Mouse (Mus musculus) retina, embryonic 14.5 days (tissue): ENCODE measurements around the gene Cdh22.
A peak's percentile ranks its signal among the peaks of the same experiment; 100 is the strongest.

Experiments used
- DNase-seq: peaks from one replicate; pipeline ENCODE4 v3.0.0-alpha.2; 2015; ENCODE audit warnings: low spot score

Cdh22 gene

GRCm38 (mm10) chr2:165153006-165153405, 81.6 kb downstream of the Cdh22 start:
- no peak for DNase-seq

- peak; percentile 2 for DNase-seq
These were observed 84.9 kb downstream of the Cdh22 start for GRCm38 (mm10) chr2:165149741-165150140.

GRCm38 (mm10) chr2:165145821-165146220, 88.8 kb downstream of the Cdh22 start:
- peak; percentile 2 for DNase-seq

- no peak for DNase-seq
These were observed 91.2 kb downstream of the Cdh22 start for GRCm38 (mm10) chr2:165143487-165143886.

- DNase-seq: peak; percentile 80
These were observed 98.6 kb downstream of the Cdh22 start for GRCm38 (mm10) chr2:165136049-165136448.

GRCm38 (mm10) chr2:165133566-165133965, 101.1 kb downstream of the Cdh22 start:
- peak; percentile 69 for DNase-seq

- peak; percentile 86 for DNase-seq
These were observed 103.2 kb downstream of the Cdh22 start for GRCm38 (mm10) chr2:165131428-165131827.

GRCm38 (mm10) chr2:165129189-165129588, 105.5 kb downstream of the Cdh22 start:
- peak; percentile 77 for DNase-seq

- DNase-seq: peak; percentile 57
These were observed 107.6 kb downstream of the Cdh22 start for GRCm38 (mm10) chr2:165126896-165127562.

GRCm38 (mm10) chr2:165121206-165121840, 113.3 kb downstream of the Cdh22 start:
- DNase-seq: no peak

- DNase-seq: no peak
These were observed 113.9 kb downstream of the Cdh22 start for GRCm38 (mm10) chr2:165120765-165121164.

GRCm38 (mm10) chr2:165113733-165114132, 120.9 kb downstream of the Cdh22 start:
- peak; percentile 75 for DNase-seq

- peak; percentile 95 for DNase-seq
These were observed 122.5 kb downstream of the Cdh22 start for GRCm38 (mm10) chr2:165112149-165112548.

- peak; percentile 72 for DNase-seq
These were observed 128.1 kb downstream of the Cdh22 start for GRCm38 (mm10) chr2:165106585-165106984.

GRCm38 (mm10) chr2:165105513-165106079, 129.1 kb downstream of the Cdh22 start:
- DNase-seq: no peak

GRCm38 (mm10) chr2:165102920-165103319, 131.7 kb downstream of the Cdh22 start:
- no peak for DNase-seq

GRCm38 (mm10) chr2:165100749-165101148, 133.9 kb downstream of the Cdh22 start:
- DNase-seq: no peak

- DNase-seq: no peak
These were observed 135.8 kb downstream of the Cdh22 start for GRCm38 (mm10) chr2:165098861-165099260.

- peak; percentile 88 for DNase-seq
These were observed 138.3 kb downstream of the Cdh22 start for GRCm38 (mm10) chr2:165096367-165096766.

- no peak for DNase-seq
These were observed 142.3 kb downstream of the Cdh22 start for GRCm38 (mm10) chr2:165092393-165092792.

- no peak for DNase-seq
These were observed 143.2 kb downstream of the Cdh22 start for GRCm38 (mm10) chr2:165091433-165091965.

- DNase-seq: no peak
These were observed 144.0 kb downstream of the Cdh22 start, which contains the start of gene 1700025C18Rik for GRCm38 (mm10) chr2:165090650-165091049. Gene 1700025C18Rik (minus strand): TSS chr2:165090750.

GRCm38 (mm10) chr2:165089470-165089869, 145.2 kb downstream of the Cdh22 start:
- DNase-seq: no peak
